Mouse (Mus musculus) E14TG2a.4 (cell line): ENCODE measurements around the gene Etl4.
A peak's percentile ranks its signal among the peaks of the same experiment; 100 is the strongest.

Experiments used
- H3K27me3 ChIP-seq: 2 replicates; pipeline ENCODE4 v1.6.1; 2014; ENCODE audit warnings: low read length, control low read depth; ENCODE audit not compliant: insufficient read depth
- H3K36me3 ChIP-seq: 2 replicates; pipeline ENCODE4 v1.6.1; 2014; ENCODE audit warnings: low read length, control low read depth; ENCODE audit not compliant: insufficient read depth
- H3K4me1 ChIP-seq: replicated peaks from 2 replicates; pipeline ENCODE4 v1.6.1; 2014; ENCODE audit warnings: low read depth, low read length, control low read depth
- H3K4me3 ChIP-seq: replicated peaks from 2 replicates; pipeline ENCODE4 v1.5.1; 2014; ENCODE audit warnings: mild to moderate bottlenecking, low read length
- H3K9me3 ChIP-seq: 2 replicates; pipeline ENCODE4 v1.6.1; 2014; ENCODE audit warnings: low read length, control low read depth
- CTCF ChIP-seq: conservative IDR thresholded peaks from 2 replicates; pipeline ENCODE4 v1.5.1; 2014; ENCODE audit warnings: low read length
- NANOG ChIP-seq: IDR thresholded peaks from 2 replicates; pipeline ENCODE4 v1.6.1; 2014; ENCODE audit warnings: borderline replicate concordance, low read length, mixed read lengths
- POU5F1 ChIP-seq: IDR thresholded peaks from 2 replicates; pipeline ENCODE4 v1.6.1; 2014; ENCODE audit warnings: low read length, borderline replicate concordance

Etl4 gene

DNA sequence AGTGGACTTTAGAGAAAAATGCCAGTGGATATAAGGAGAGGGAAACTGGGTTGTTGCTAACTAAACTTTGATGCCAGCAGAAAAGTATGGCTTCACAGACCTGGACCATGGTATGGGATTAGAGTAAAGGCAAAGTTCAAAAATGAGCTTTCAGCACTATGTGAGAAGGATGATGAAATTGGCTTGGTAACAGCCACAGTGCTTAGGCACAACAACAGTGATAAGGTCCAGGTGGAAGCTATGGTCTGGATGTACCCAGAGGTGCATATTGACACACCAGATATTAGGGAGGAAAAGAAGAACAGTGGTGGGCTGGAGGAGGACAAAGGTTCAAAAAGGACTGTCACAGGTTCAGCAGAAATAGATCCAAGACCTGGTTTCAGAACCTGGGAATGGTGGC, 631.7 kb downstream of the Etl4 start:
- Histone ChIP-seq H3K36me3 (peaks cover 68% of the 10 kb centered on the region), H3K4me3 (no peak overlapping the region), H3K27me3 (no peaks in the 10 kb centered on the region), H3K4me1 (peaks cover 30% of the 10 kb centered on the region), H3K9me3 (peaks cover 11% of the 10 kb centered on the region; the same call in 1 of the 2 replicates)
- TF ChIP-seq CTCF (no peak), POU5F1 (no peak), NANOG (no peak)

DNA sequence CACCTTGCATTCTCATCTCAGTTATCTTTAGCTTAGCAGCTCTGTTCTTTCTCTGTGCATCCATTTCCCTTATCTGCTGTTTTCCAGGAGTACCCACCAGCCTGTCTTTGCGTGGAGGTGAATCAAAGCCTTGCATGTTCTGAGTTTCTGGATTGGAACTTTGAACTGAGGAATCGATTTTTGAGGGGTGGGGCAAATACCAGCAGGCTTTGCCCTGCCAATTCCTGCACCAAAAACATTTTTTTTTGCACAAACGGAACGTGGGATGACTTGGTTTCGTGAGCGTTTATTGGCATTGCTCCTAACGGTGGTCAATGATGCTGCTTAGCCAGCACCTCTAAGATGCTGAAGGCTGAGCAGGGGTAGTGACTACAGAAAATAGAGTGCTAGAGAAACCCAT, 632.7 kb downstream of the Etl4 start:
- H3K36me3 ChIP-seq, result peaks cover 64% of the 10 kb centered on the region
- no peak for TF ChIP-seq NANOG
- TF ChIP-seq CTCF, result no peak
- no peak for TF ChIP-seq POU5F1
- H3K9me3 ChIP-seq, result peaks cover 11% of the 10 kb centered on the region; the same call in 1 of the 2 replicates
- peaks cover 40% of the 10 kb centered on the region for H3K4me1 ChIP-seq
- H3K4me3 ChIP-seq, result no peak overlapping the region
- H3K27me3 ChIP-seq, result no peaks in the 10 kb centered on the region

DNA sequence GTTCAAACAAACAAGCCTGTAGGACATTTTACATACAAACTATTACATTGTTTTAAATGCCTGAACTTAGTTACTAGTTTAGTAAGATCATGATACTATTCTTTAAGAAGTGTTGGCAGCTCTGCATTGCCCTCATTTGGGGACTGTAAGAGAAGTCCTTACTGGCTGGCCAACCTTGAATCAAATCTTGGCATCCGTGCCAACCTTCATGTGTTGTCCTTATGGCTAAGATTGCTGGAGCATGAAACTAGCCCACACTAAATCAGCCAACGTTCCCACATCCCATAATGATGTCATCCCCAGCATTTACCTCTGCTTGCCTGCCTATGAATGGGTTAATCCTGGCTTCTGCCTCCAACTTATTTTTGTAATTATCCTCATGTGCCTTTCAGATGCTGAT, 636.0 kb downstream of the Etl4 start:
- H3K36me3 ChIP-seq, result peaks cover 33% of the 10 kb centered on the region
- H3K4me3 ChIP-seq, result peak overlapping the region; percentile 71; the same call in 1 of the 2 replicates
- peaks cover 11% of the 10 kb centered on the region; the same call in 1 of the 2 replicates for H3K9me3 ChIP-seq
- TF ChIP-seq NANOG (no peak), POU5F1 (no peak), CTCF (no peak)
- peaks cover 74% of the 10 kb centered on the region for H3K4me1 ChIP-seq
- no peaks in the 10 kb centered on the region for H3K27me3 ChIP-seq

DNA sequence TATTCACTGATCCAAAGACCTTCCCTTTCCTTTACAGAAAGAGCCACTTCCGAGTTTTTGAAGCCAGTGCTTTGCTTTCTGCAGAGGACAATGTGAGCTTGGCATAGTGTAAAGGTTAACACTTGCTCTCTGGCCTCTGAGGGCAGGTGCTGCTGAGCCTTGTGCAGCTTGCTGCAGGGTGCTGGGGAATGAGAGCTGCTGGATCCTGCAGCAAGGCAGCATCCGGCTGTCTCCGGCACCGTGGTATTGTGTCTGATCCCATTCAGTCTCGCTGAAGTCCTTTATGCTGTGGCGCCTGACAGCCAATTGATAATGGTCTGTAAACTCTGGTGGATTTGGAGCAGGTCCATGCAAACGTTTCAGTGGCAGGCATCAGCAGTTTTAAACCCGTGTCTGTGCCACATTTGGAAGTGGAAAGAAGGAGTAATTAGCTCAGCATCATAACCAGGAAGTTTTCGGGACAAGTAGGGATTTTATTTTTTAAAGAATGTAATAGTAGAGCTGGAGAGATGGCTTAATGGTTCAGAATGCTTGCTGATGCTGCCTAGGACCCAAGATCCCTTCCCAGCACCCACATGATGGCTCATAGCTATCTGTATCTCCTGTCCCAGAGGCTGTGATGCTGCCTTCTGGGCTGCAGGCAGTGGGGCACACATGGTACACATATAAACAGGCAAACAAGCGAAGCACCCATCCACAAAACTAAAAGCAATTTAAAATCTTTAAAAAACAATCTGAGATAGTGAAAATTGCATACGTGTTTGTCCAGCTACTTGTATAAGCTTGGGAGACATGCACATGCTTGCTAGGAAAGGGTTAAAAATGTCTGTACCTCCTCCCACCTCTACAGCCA, 637.1 kb downstream of the Etl4 start:
- peak overlapping the region; percentile 71 for H3K4me3 ChIP-seq
- peaks cover 80% of the 10 kb centered on the region for H3K4me1 ChIP-seq
- H3K9me3 ChIP-seq, result peaks cover 11% of the 10 kb centered on the region; the same call in 1 of the 2 replicates
- TF ChIP-seq NANOG (no peak), CTCF (no peak), POU5F1 (no peak)
- peaks cover 30% of the 10 kb centered on the region for H3K36me3 ChIP-seq
- H3K27me3 ChIP-seq, result no peaks in the 10 kb centered on the region

DNA sequence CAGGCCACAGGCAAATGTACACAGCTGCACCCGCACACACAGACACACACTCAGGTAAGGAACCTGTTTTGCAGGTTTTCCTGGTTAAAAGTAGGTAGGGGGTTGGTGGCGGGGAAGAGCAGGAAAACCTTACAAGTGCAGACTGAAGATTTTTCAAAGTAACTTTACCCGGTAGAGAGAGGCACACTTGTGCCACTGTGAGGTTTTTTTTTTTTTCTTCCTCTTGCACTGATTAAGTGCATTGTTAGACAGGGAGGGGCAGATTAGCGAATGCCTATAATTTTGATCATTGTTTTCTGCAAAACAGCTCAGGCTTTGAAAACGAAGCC, 637.7 kb downstream of the Etl4 start:
- peaks cover 78% of the 10 kb centered on the region for H3K4me1 ChIP-seq
- H3K27me3 ChIP-seq, result no peaks in the 10 kb centered on the region
- peaks cover 27% of the 10 kb centered on the region for H3K36me3 ChIP-seq
- TF ChIP-seq NANOG (no peak), CTCF (no peak), POU5F1 (no peak)
- peak overlapping the region; percentile 71 for H3K4me3 ChIP-seq
- H3K9me3 ChIP-seq, result peaks cover 11% of the 10 kb centered on the region; the same call in 1 of the 2 replicates

DNA sequence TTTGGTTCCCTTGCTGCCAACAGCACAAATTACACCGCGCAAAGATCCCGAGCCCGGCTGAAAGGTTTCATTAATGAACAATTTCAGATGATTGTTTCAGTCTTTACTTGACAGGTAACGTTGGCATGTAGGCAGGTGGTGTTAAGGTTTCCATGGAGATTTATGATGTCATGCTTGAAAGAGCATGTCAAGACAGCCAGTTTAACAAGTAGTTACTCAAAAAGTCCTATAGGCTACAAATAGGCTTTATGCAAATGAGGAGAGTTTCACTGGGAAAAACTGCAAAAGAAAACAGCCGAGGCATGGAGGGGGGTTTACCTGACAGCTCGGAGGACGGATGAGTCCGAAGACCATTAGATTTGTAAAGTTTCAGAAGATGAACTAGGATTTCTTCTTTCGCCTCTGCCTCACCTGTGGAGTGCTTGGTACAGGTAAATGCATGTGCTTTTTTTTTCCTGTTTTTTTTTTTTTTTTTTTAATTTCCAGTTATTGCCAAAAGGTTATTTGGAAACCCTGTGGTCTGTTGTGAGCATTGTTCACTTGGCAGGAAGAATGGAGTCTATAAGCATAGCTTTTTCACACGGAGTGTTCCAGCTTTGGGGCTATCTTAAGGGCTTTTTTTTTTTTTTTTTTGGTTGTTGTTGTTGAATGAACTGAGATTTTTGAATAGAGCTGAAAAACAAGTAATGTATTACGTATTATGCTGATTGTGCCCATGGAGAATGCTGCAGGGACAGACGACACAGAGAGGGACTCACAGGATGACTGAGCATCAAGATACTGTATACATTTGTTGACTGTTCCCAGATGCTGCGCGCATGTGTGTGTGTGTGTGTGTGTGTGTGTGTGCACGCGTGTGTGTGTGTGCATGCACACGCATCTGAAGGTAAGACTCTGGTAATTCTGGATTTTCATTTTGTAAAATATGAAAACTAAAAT, 638.4 kb downstream of the Etl4 start:
- peaks cover 11% of the 10 kb centered on the region; the same call in 1 of the 2 replicates for H3K9me3 ChIP-seq
- H3K36me3 ChIP-seq, result peaks cover 32% of the 10 kb centered on the region
- TF ChIP-seq NANOG (no peak), POU5F1 (no peak), CTCF (no peak)
- peaks cover 76% of the 10 kb centered on the region for H3K4me1 ChIP-seq
- no peaks in the 10 kb centered on the region for H3K27me3 ChIP-seq
- peak overlapping the region; percentile 71 for H3K4me3 ChIP-seq

DNA sequence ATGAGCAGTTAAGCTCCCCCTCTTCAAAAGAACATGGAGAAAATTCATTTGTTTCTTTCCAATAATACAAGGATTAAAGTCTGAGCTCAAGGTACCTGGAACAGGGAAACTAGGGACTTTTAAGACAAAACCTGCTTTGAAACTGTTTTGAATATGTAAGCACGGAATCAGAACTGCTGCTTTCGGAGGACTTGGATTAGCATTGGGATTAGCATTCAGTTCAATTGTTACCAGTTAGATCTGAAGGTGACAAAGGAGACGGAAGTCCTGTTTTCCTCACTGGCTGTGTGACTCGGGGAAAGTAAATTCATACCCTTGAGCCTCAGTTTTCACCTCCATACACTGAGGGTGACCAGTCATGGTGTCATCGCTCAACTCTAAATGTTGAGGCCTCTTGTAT, 639.5 kb downstream of the Etl4 start:
- TF ChIP-seq POU5F1 (no peak), CTCF (no peak), NANOG (peak; percentile 70; the same call in 1 of the 2 replicates)
- peaks cover 35% of the 10 kb centered on the region for H3K36me3 ChIP-seq
- peaks cover 84% of the 10 kb centered on the region for H3K4me1 ChIP-seq
- no peaks in the 10 kb centered on the region for H3K27me3 ChIP-seq
- H3K9me3 ChIP-seq, result peaks cover 6% of the 10 kb centered on the region; the same call in 1 of the 2 replicates
- peak overlapping the region; percentile 71 for H3K4me3 ChIP-seq

DNA sequence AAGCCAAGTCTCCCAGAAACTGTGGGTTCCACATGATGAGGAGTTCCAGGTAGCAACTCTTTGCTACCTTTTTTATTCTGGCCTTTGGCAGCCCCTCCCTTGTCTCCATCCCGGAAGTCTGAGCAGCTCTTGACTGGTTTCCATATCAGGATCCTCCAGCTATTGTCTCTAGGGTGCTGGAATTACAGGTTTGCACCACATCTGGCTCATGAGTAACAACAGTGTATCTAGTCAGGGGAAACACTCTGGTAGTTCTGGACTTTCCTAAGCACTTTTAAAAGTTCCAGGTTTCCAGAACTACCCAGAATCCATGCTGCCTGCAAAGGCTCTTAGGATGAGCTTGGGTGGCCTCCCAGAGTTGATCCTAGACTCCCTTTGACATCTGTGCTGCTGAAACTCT, 640.4 kb downstream of the Etl4 start:
- H3K9me3 ChIP-seq, result no peaks in the 10 kb centered on the region
- TF ChIP-seq POU5F1, result no peak
- TF ChIP-seq NANOG, result no peak
- no peak for TF ChIP-seq CTCF
- peak overlapping the region; percentile 20; the same call in 1 of the 2 replicates for H3K4me3 ChIP-seq
- H3K36me3 ChIP-seq, result peaks cover 27% of the 10 kb centered on the region
- H3K4me1 ChIP-seq, result peaks cover 86% of the 10 kb centered on the region
- no peaks in the 10 kb centered on the region for H3K27me3 ChIP-seq
